Mouse (Mus musculus): Measurements from ENCODE around the gene Gnat1.

GRCm38 (mm10) chr9:107658096-107658495 is 21.4 kb downstream of the Gnat1 start:
- TF ChIP-seq CTCF (IDR thresholded peaks at IDR 0.05) (no peak), EP300 (IDR thresholded peaks at IDR 0.05) (no peak)
